Mouse (Mus musculus): ENCODE results near the gene Akap8l. TPM values are rescaled to one million over a fixed set of nuclear protein-coding genes. Genes with fewer than 3 reads are reported as not detected.

Akap8l gene
- total RNA-seq, 2 experiments from 2014 or later = 115 to 140 TPM

Small RNA genes within 50 kb of the gene (microRNA-seq; reads per million reads assigned to microRNA genes)
- gene Gm22201 = 0 reads per million in 2 experiments

Other genes with a start within 250 kb of the Akap8l start
- 10 to 100 TPM; 21.0 to 23.7 TPM for gene Notch3, start 183.8 kb downstream of the Akap8l start, total RNA-seq (2021)
- under 1 TPM in 1 of 2 experiments, not detected in 1; 0.14 TPM for gene Ephx3, start 161.1 kb downstream of the Akap8l start, total RNA-seq (2021)
- gene Brd4, start 65.9 kb downstream of the Akap8l start, total RNA-seq (2021) = 100 to 1,000 TPM; 112 to 126 TPM
- gene Akap8, start 29.4 kb downstream of the Akap8l start, total RNA-seq (2021) = 100 to 1,000 TPM in 1 of 2 experiments, 10 to 100 TPM in 1; 88.7 to 112 TPM
- gene Wiz, start 38.8 kb upstream of the Akap8l start, total RNA-seq (2021) = 10 to 100 TPM; 84.1 to 92.5 TPM
- gene Rasal3, start 53.0 kb upstream of the Akap8l start, total RNA-seq (2021) = 1 to 10 TPM; 3.2 to 3.6 TPM
- not detected for gene Pglyrp2, start 73.6 kb upstream of the Akap8l start, total RNA-seq (2021)
- gene Cyp4f39, start 102.1 kb upstream of the Akap8l start, total RNA-seq (2021) = not detected
- gene Cyp4f17, start 155.4 kb upstream of the Akap8l start, total RNA-seq (2021) = 1 to 10 TPM; 4.9 TPM
- 1 to 10 TPM; 8.5 to 8.7 TPM for gene Cyp4f16, start 186.0 kb upstream of the Akap8l start, total RNA-seq (2021)

Data from layer of hippocampus, postnatal 10 days (tissue).